Mouse (Mus musculus) hindbrain, embryonic 12.5 days (tissue): ENCODE measurements around the gene Tspyl3. TPM values are rescaled to one million over a fixed set of nuclear protein-coding genes. Genes with fewer than 3 reads are reported as not detected.

ENCODE experiments used
- ATAC-seq: fragments of 200-750 bp; cut with Nextera tagmentation; 2 replicates; pipeline ENCODE4 v1.8.0; 2017; ENCODE audit warnings: moderate TSS enrichment; ENCODE audit not compliant: low FRiP score
- H3K27ac ChIP-seq: fragments of 300-500 bp; sonication (generic); 2 replicates; pipeline ENCODE4 v1.5.1; 2016; ENCODE audit warnings: mild to moderate bottlenecking
- H3K27me3 ChIP-seq: fragments of 300-500 bp; sonication (generic); 2 replicates; pipeline ENCODE4 v1.6.1; 2016; ENCODE audit warnings: mild to moderate bottlenecking
- H3K36me3 ChIP-seq: fragments of 300-500 bp; sonication (generic); 2 replicates; pipeline ENCODE4 v1.6.1; 2016; ENCODE audit warnings: mild to moderate bottlenecking
- H3K4me1 ChIP-seq: fragments of 300-500 bp; sonication (generic); 2 replicates; pipeline ENCODE4 v1.6.1; 2016
- H3K4me2 ChIP-seq: fragments of 300-500 bp; sonication (generic); replicated peaks from 2 replicates; pipeline ENCODE4 v1.6.1; 2016; ENCODE audit warnings: mild to moderate bottlenecking
- H3K4me3 ChIP-seq: fragments of 300-500 bp; sonication (generic); 2 replicates; pipeline ENCODE4 v1.5.1; 2016; ENCODE audit warnings: mild to moderate bottlenecking
- H3K9ac ChIP-seq: fragments of 300-500 bp; sonication (generic); 2 replicates; pipeline ENCODE4 v1.6.1; 2016; ENCODE audit warnings: mild to moderate bottlenecking, moderate library complexity
- H3K9me3 ChIP-seq: fragments of 300-500 bp; sonication (generic); replicated peaks from 2 replicates; pipeline ENCODE4 v1.6.1; 2016; ENCODE audit warnings: mild to moderate bottlenecking
- WGBS: fragments of 180-500 bp; shearing (Covaris S2); methylation state at CpG from one replicate; pipeline ENCODE4 v1.1.7; 2016; 5-methylcytosine and 5-hydroxymethylcytosine counted together
- polyA plus RNA-seq: library from polyadenylated mRNA; unstranded; fragments of >200 nt; fragmentation: Nextera tagmentation; extraction: Ambion mirVana; gene quantifications from 2 replicates; pipeline ENCODE4 v1.2.1, GENCODE M21; 2016

Tspyl3 gene
- polyA plus RNA-seq, 1 experiment from 2014 or later, result 14.9 TPM

DNA sequence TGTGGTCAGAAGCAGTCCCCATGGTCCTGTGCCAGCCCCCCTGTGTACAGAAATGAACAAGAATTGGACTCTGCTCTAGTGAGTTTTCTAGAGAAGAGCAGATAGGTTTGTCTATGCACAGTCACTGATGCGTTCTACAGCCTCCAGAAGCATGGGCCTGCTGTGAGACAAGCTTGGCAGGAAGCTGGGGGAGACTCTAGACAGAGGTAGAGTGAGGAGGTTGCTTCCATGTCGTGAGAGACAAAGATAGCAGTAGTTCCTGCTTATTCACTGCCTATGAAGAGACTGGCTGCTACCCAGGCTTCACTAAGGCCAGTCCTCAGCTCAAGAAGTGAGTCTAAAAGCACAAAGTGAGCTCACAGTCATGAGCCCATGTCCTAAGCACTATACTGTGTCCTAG is 34.0 kb downstream of the Tspyl3 start:
- H3K27ac ChIP-seq, result no peak overlapping the region
- no peak overlapping the region for H3K9ac ChIP-seq
- H3K9me3 ChIP-seq, result no peaks in the 10 kb centered on the region
- no peaks in the 10 kb centered on the region for H3K4me1 ChIP-seq
- 88% methylated on average over 2 of the region's 2 CpGs for WGBS
- H3K4me2 ChIP-seq, result no peak overlapping the region
- H3K27me3 ChIP-seq, result no peaks in the 10 kb centered on the region
- peaks cover 93% of the 10 kb centered on the region for H3K36me3 ChIP-seq
- H3K4me3 ChIP-seq, result no peak overlapping the region
- no peak for ATAC-seq

DNA sequence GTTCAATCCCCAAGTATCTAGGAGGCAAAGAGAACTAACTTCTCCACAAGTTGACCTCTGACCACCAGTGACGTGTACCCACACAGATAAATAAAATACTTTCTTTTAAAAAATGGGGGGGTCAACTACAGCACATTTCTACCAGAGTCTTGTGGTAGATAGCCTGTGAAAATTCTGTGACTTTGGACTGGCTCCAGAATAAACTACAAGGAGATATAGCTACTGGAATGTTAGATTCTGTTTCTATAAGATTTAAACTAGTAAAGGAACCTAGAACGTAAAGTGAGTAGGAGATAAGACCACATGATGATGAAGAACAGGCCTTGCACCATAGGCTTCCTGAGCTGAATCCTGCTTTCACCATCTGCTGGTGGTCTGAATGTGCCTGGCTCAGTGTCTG is 37.4 kb downstream of the Tspyl3 start:
- no peak for ATAC-seq
- no peaks in the 10 kb centered on the region for H3K4me1 ChIP-seq
- no peak overlapping the region for H3K9ac ChIP-seq
- H3K4me2 ChIP-seq, result no peak overlapping the region
- no peaks in the 10 kb centered on the region for H3K9me3 ChIP-seq
- no peak overlapping the region for H3K27ac ChIP-seq
- no peak overlapping the region for H3K4me3 ChIP-seq
- 90% methylated on average over 2 of the region's 2 CpGs for WGBS
- H3K36me3 ChIP-seq, result peaks cover 100% of the 10 kb centered on the region
- no peaks in the 10 kb centered on the region for H3K27me3 ChIP-seq

DNA sequence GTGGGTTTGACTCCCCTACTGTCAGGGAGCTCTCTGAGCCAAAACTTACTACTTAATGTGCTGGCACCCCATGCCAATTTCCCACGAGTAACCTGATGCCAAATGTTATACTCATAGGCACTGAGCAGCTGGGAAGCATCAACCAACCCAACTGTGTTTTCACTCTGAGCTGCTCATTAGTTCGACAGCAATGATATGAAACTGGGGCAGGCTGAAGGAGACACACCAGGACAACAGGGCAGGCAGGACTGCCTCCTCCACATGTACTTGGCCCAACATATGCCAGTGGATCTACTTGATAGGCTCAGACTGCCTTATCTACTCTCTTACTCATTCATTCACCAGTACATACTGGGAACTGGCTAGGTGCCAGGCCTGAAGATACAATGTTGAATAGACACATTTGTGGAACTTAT is 39.1 kb downstream of the Tspyl3 start:
- H3K4me3 ChIP-seq, result no peak overlapping the region
- no peaks in the 10 kb centered on the region for H3K9me3 ChIP-seq
- H3K27ac ChIP-seq, result no peak overlapping the region
- peaks cover 97% of the 10 kb centered on the region for H3K36me3 ChIP-seq
- ATAC-seq, result no peak
- H3K9ac ChIP-seq, result no peak overlapping the region
- WGBS, result 89% methylated on average over 2 of the region's 2 CpGs
- no peaks in the 10 kb centered on the region for H3K4me1 ChIP-seq
- H3K27me3 ChIP-seq, result no peaks in the 10 kb centered on the region
- H3K4me2 ChIP-seq, result no peak overlapping the region

DNA sequence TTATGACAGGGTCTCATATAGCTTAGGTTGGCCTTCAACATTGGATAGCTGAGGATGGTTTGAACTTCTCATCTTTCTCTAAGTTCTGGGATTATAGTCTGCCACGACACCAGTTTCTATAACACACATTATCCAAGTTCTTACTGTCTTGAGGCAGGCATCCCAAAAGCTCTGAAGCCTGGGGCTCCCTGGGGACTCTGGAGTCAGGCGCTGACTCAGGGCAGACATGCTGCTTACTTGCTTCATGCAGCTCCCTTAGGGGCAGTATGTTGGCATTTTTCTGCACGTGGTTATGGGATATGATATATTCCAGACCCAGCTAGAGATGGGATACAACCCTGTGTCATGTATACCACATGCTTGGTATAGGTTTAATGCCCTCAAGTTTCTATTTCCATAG is 45.3 kb downstream of the Tspyl3 start:
- H3K36me3 ChIP-seq, result peaks cover 49% of the 10 kb centered on the region
- H3K4me1 ChIP-seq, result no peaks in the 10 kb centered on the region
- no peaks in the 10 kb centered on the region for H3K9me3 ChIP-seq
- H3K27me3 ChIP-seq, result no peaks in the 10 kb centered on the region
- H3K27ac ChIP-seq, result no peak overlapping the region
- no peak overlapping the region for H3K4me2 ChIP-seq
- H3K4me3 ChIP-seq, result no peak overlapping the region
- WGBS, result 90% methylated on average over 3 of the region's 3 CpGs
- no peak for ATAC-seq
- no peak overlapping the region for H3K9ac ChIP-seq

DNA sequence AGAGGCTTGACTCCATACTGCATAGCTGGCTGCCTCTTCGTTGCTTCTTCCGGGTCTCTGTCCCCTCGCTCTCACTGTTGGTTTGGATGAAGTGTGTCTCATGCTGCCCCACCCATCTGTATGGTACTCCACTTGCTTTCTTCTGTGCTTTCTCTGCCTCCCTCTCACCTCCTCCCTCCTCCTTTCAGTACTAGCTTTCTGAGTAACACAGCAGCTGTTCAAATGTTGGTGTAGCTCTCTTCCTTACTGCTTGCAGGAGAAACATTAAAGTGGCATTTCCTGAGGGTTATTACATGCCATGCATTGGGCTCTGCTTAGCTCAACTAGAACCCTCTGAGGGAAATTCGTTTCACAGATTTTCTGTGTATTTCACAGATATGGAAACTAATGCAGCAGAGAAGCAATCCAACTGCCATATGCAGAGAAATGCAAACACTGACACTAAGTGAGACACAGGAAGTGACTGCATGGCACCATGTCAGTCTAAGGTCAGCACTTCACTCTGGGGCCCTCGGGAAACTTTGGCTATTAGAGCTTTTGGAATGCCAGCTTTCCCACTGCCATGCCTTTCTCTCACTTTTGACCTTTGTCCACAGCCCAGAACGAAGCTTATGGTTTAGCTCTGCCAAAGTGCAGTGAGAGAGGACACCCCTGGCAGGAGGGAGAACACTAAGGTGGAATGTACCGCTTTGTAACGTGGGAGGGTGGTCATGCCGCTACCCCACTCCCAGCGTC is 45.9 kb downstream of the Tspyl3 start:
- no peak overlapping the region for H3K4me2 ChIP-seq
- H3K36me3 ChIP-seq, result peaks cover 42% of the 10 kb centered on the region
- no peaks in the 10 kb centered on the region for H3K9me3 ChIP-seq
- no peak overlapping the region for H3K4me3 ChIP-seq
- no peak for ATAC-seq
- H3K27me3 ChIP-seq, result no peaks in the 10 kb centered on the region
- no peak overlapping the region for H3K27ac ChIP-seq
- H3K4me1 ChIP-seq, result no peaks in the 10 kb centered on the region
- no peak overlapping the region for H3K9ac ChIP-seq
- 87% methylated on average over 10 of the region's 10 CpGs for WGBS

DNA sequence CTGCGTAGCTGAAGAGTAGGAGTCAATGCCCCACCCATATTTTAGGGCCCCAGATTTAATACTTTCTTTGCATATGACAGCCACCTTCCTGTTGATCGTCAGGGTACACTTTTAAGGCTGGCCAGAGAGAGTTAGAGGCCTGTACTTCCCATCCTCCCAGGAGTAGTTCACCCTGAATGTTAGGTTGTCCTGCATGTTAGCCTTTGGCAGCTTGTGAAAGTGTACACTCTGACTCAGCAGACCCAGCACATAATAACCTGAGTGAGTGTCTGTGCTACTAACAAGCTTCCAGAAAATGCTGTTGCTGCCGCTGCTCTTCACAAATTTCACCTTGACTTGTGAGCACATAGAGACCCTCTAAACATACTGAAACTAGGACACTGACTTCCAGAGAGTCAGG is 48.1 kb downstream of the Tspyl3 start:
- H3K9ac ChIP-seq, result no peak overlapping the region
- ATAC-seq, result no peak
- peaks cover 22% of the 10 kb centered on the region for H3K36me3 ChIP-seq
- no peak overlapping the region for H3K27ac ChIP-seq
- WGBS, result 95% methylated on average over 3 of the region's 3 CpGs
- no peaks in the 10 kb centered on the region for H3K27me3 ChIP-seq
- no peak overlapping the region for H3K4me2 ChIP-seq
- no peaks in the 10 kb centered on the region for H3K9me3 ChIP-seq
- no peak overlapping the region for H3K4me3 ChIP-seq
- no peaks in the 10 kb centered on the region for H3K4me1 ChIP-seq

DNA sequence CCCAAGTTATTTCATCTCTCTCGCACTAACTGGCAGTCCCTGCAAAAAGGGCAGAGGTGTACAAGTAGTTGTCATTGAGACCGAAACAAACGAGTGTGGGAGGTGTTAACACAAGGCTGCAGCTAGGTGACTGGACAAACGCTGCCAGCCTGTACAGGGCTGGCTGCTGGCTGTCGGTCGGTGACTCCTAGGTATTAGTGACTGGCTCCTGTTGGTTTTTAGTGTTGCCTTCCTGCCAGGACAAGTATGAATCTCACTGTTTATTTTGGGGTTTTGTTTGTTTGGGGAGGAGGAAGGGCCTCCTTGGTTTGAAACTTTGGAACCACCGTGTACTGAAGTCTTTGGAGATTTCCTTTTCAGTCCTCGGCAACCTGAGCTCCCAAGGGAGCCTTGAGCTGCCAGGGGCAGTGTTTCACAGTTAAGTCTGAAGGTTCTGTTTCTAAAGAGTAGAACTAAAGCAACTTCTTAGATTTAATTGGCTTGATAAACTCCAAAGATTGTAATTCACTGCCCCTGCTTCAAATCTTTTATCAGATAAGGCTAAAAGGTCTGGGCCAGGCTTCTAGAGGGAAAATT is 49.2 kb downstream of the Tspyl3 start:
- no peak overlapping the region for H3K4me3 ChIP-seq
- no peaks in the 10 kb centered on the region for H3K4me1 ChIP-seq
- no peak for ATAC-seq
- no peak overlapping the region for H3K9ac ChIP-seq
- H3K27ac ChIP-seq, result no peak overlapping the region
- WGBS, result 79% methylated on average over 8 of the region's 8 CpGs
- no peak overlapping the region for H3K4me2 ChIP-seq
- H3K36me3 ChIP-seq, result peaks cover 17% of the 10 kb centered on the region
- H3K9me3 ChIP-seq, result no peaks in the 10 kb centered on the region
- no peaks in the 10 kb centered on the region for H3K27me3 ChIP-seq

Other genes with a start within 250 kb of the Tspyl3 start
- gene Pdrg1, start 210.0 kb downstream of the Tspyl3 start, polyA plus RNA-seq, result 127 and 131 TPM in 2 replicates
- 1.7 and 2.0 TPM in 2 replicates for gene Xkr7, start 193.6 kb downstream of the Tspyl3 start, polyA plus RNA-seq
- gene Ccm2l, start 159.5 kb downstream of the Tspyl3 start, polyA plus RNA-seq, result 2.8 and 3.3 TPM in 2 replicates
- gene Hck, start 117.0 kb downstream of the Tspyl3 start, polyA plus RNA-seq, result 2.9 and 3.5 TPM in 2 replicates
- gene Tm9sf4, start 64.1 kb downstream of the Tspyl3 start, polyA plus RNA-seq, result 83.9 and 84.7 TPM in 2 replicates
- 15.5 and 19.0 TPM in 2 replicates for gene Plagl2, start 16.0 kb upstream of the Tspyl3 start, polyA plus RNA-seq
- gene Pofut1, start 16.1 kb upstream of the Tspyl3 start, polyA plus RNA-seq, result 5.4 and 5.6 TPM in 2 replicates
- gene Kif3b, start 66.0 kb upstream of the Tspyl3 start, polyA plus RNA-seq, result 12.3 and 12.7 TPM in 2 replicates
- gene Asxl1, start 120.4 kb upstream of the Tspyl3 start, polyA plus RNA-seq, result 19.1 and 23.7 TPM in 2 replicates